Mouse (Mus musculus): ENCODE data around the gene Cort. TPM values are rescaled to one million over a fixed set of nuclear protein-coding genes. Genes with fewer than 3 reads are reported as not detected.

Gene Cort
- polyA plus RNA-seq (2012; rRNA removed) (not detected in 2 replicates), polyA plus RNA-seq (2014; fragmentation: Nextera tagmentation; extraction: Ambion mirVana) (not detected in 2 replicates)

GRCm38 (mm10) chr4:149126663-149127062, at the start of gene Cort:
Gene Cort (minus strand): TSS chr4:149126763.
- no peak within 1 kb of the TSS for H3K4me2 ChIP-seq (ENCODE audit: low read depth)
- WGBS (ENCODE audit: insufficient replicate concordance), result 76% methylated on average over 11 of the region's 11 CpGs
- H3K36me3 ChIP-seq (replicated peaks; ENCODE audit: control insufficient read depth, insufficient read depth, low read depth), result no peaks in the 10 kb centered on the region; the same call in 1 of the 2 replicates
- H3K27me3 ChIP-seq (ENCODE audit: control insufficient read depth, insufficient read depth, low read length), result no peaks in the 10 kb centered on the region
- no peak within 1 kb of the TSS for H3K27ac ChIP-seq
- TF ChIP-seq CTCF (IDR thresholded peaks at IDR 0.05; ENCODE audit: low read depth), result no peak
- no peak for DNase-seq (ENCODE audit: low read depth in 3 of 3, low spot score in 3 of 3)
- no peak within 1 kb of the TSS for H3K4me3 ChIP-seq (ENCODE audit: insufficient read depth in 1 of 2, low read depth in 2 of 2, low read length in 2 of 2)
- ATAC-seq (ENCODE audit: insufficient read depth), result no peak
- no peak within 1 kb of the TSS for H3K9ac ChIP-seq (replicated peaks)
- no peaks in the 10 kb centered on the region for H3K9me3 ChIP-seq (ENCODE audit: control insufficient read depth, low read length)
- no peaks in the 10 kb centered on the region; a peak in 1 of 4 replicates for H3K4me1 ChIP-seq (replicated peaks; ENCODE audit: control insufficient read depth in 2 of 2, insufficient read depth in 2 of 2, low read length in 1 of 2)

GRCm38 (mm10) chr4:149173661-149174060, 47.1 kb upstream of the Cort start:
- DNase-seq (ENCODE audit: low read depth in 3 of 3, low spot score in 3 of 3) (no peak), ATAC-seq (ENCODE audit: insufficient read depth) (no peak)
- 44% methylated on average over 6 of the region's 6 CpGs for WGBS (ENCODE audit: insufficient replicate concordance)
- no peaks in the 10 kb centered on the region for H3K27me3 ChIP-seq (ENCODE audit: control insufficient read depth, insufficient read depth, low read length)
- H3K27ac ChIP-seq, result no peak overlapping the region
- no peak overlapping the region for H3K9ac ChIP-seq (replicated peaks)
- TF ChIP-seq CTCF (IDR thresholded peaks at IDR 0.05; ENCODE audit: low read depth) (no peak), EP300 (IDR thresholded peaks at IDR 0.05; ENCODE audit: low read depth) (no peak)
- H3K9me3 ChIP-seq (ENCODE audit: control insufficient read depth, low read length), result no peaks in the 10 kb centered on the region
- H3K4me3 ChIP-seq (ENCODE audit: insufficient read depth in 1 of 2, low read depth in 2 of 2, low read length in 2 of 2), result no peak overlapping the region
- no peaks in the 10 kb centered on the region for H3K36me3 ChIP-seq (replicated peaks; ENCODE audit: control insufficient read depth, insufficient read depth, low read depth)
- peaks cover 5 to 18% of the 10 kb centered on the region in 2 experiments; a peak in 3 of 4 replicates for H3K4me1 ChIP-seq (replicated peaks; ENCODE audit: control insufficient read depth in 2 of 2, insufficient read depth in 2 of 2, low read length in 1 of 2)
- H3K4me2 ChIP-seq (ENCODE audit: low read depth), result no peak overlapping the region

- H3K27ac ChIP-seq, result no peak overlapping the region
Measured at GRCm38 (mm10) chr4:149172666-149173065, 46.1 kb upstream of the Cort start.

GRCm38 (mm10) chr4:149172083-149172482, 45.5 kb upstream of the Cort start:
- ATAC-seq (ENCODE audit: insufficient read depth) (no peak), DNase-seq (ENCODE audit: low read depth in 3 of 3, low spot score in 3 of 3) (no peak)
- H3K4me1 ChIP-seq (replicated peaks; ENCODE audit: control insufficient read depth in 2 of 2, insufficient read depth in 2 of 2, low read length in 1 of 2), result peaks cover 9 to 26% of the 10 kb centered on the region in 2 experiments; a peak in 3 of 4 replicates
- H3K4me2 ChIP-seq (ENCODE audit: low read depth), result no peak overlapping the region
- TF ChIP-seq EP300 (IDR thresholded peaks at IDR 0.05; ENCODE audit: low read depth), result no peak
- no peak for TF ChIP-seq CTCF (IDR thresholded peaks at IDR 0.05; ENCODE audit: low read depth)
- WGBS (ENCODE audit: insufficient replicate concordance), result 82% methylated on average over 5 of the region's 5 CpGs
- H3K9ac ChIP-seq (replicated peaks), result no peak overlapping the region
- H3K9me3 ChIP-seq (ENCODE audit: control insufficient read depth, low read length), result no peaks in the 10 kb centered on the region
- no peaks in the 10 kb centered on the region for H3K36me3 ChIP-seq (replicated peaks; ENCODE audit: control insufficient read depth, insufficient read depth, low read depth)
- H3K4me3 ChIP-seq (ENCODE audit: insufficient read depth in 1 of 2, low read depth in 2 of 2, low read length in 2 of 2), result no peak overlapping the region
- H3K27me3 ChIP-seq (ENCODE audit: control insufficient read depth, insufficient read depth, low read length), result no peaks in the 10 kb centered on the region
- H3K27ac ChIP-seq, result no peak overlapping the region

More at GRCm38 (mm10) chr4:149172666-149173065, 46.1 kb upstream of the Cort start:
- no peaks in the 10 kb centered on the region for H3K36me3 ChIP-seq (replicated peaks; ENCODE audit: control insufficient read depth, insufficient read depth, low read depth)
- H3K9me3 ChIP-seq (ENCODE audit: control insufficient read depth, low read length), result no peaks in the 10 kb centered on the region
- no peak overlapping the region for H3K4me3 ChIP-seq (ENCODE audit: insufficient read depth in 1 of 2, low read depth in 2 of 2, low read length in 2 of 2)
- TF ChIP-seq EP300 (IDR thresholded peaks at IDR 0.05; ENCODE audit: low read depth) (no peak), CTCF (IDR thresholded peaks at IDR 0.05; ENCODE audit: low read depth) (no peak)
- H3K4me2 ChIP-seq (ENCODE audit: low read depth), result no peak overlapping the region
- H3K27me3 ChIP-seq (ENCODE audit: control insufficient read depth, insufficient read depth, low read length), result no peaks in the 10 kb centered on the region
- WGBS (ENCODE audit: insufficient replicate concordance), result 62% methylated on average over 2 of the region's 2 CpGs
- no peak overlapping the region for H3K9ac ChIP-seq (replicated peaks)
- ATAC-seq (ENCODE audit: insufficient read depth) (no peak), DNase-seq (ENCODE audit: low read depth in 3 of 3, low spot score in 3 of 3) (no peak)
- H3K4me1 ChIP-seq (replicated peaks; ENCODE audit: control insufficient read depth in 2 of 2, insufficient read depth in 2 of 2, low read length in 1 of 2), result peaks cover 8 to 25% of the 10 kb centered on the region in 2 experiments; a peak in 3 of 4 replicates

- Histone ChIP-seq H3K9ac (replicated peaks) (no peak overlapping the region), H3K4me2 (ENCODE audit: low read depth) (no peak overlapping the region), H3K4me1 (replicated peaks; ENCODE audit: control insufficient read depth in 2 of 2, insufficient read depth in 2 of 2, low read length in 1 of 2) (peaks cover 9 to 26% of the 10 kb centered on the region in 2 experiments; a peak in 3 of 4 replicates), H3K27ac (no peak overlapping the region), H3K27me3 (ENCODE audit: control insufficient read depth, insufficient read depth, low read length) (no peaks in the 10 kb centered on the region), H3K36me3 (replicated peaks; ENCODE audit: control insufficient read depth, insufficient read depth, low read depth) (no peaks in the 10 kb centered on the region), H3K4me3 (ENCODE audit: insufficient read depth in 1 of 2, low read depth in 2 of 2, low read length in 2 of 2) (no peak overlapping the region), H3K9me3 (ENCODE audit: control insufficient read depth, low read length) (no peaks in the 10 kb centered on the region)
- no peak for DNase-seq (ENCODE audit: low read depth in 3 of 3, low spot score in 3 of 3)
- TF ChIP-seq CTCF (IDR thresholded peaks at IDR 0.05; ENCODE audit: low read depth) (no peak), EP300 (IDR thresholded peaks at IDR 0.05; ENCODE audit: low read depth) (no peak)
- WGBS (ENCODE audit: insufficient replicate concordance), result 59% methylated on average over 5 of the region's 5 CpGs
- ATAC-seq (ENCODE audit: insufficient read depth), result no peak
Measured at GRCm38 (mm10) chr4:149171581-149171981, 45.0 kb upstream of the Cort start.

All from liver, embryonic 14.5 days (tissue).